ENCODE assay signal across 25 mouse cellular contexts in the genomic region with DNA sequence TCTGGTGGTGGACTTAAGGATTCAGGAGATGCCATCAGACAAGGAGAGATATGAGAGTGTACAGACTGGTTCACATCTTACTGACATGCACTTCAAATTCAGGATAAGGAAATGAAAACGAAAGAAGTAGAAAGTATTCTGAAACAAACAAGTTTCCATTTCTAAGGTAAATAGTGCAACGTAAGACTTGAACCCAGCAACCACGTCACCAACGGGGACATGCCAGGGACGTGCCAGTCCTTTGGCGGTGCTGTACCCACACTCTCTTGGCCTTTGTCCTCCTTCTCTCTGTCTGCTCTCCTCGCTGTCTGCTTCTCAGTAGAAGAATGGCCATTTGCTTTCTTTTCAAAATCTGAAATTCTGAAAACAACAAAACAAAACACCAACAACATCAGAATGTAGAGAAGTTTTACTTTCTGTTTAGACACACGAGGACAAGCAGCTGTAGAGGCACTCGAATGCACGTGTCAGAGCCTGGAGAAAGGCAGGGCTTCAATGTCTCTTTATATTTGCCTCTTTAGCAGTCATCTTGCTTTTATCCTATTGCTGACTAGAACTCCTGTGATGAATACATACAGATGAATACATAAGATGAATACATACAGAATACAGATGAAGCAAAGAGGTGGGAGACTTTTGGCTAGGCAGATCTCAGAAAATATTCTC. TPM values are rescaled to one million over a fixed set of nuclear protein-coding genes. Genes with fewer than 3 reads are reported as not detected.
DNase-seq lines count a peak whose midpoint lies in the region; ATAC-seq and TF ChIP-seq lines count a peak whose summit lies in the region.
"Had no signal": no experiment of that assay in that cellular context is flagged by ENCODE, and none has a peak within 500 bp of the region (broad histone marks: within the 10 kb centered on the region; RNA-seq: fewer than 3 reads in every experiment).

No protein-coding gene starts in this region.

- H3K9ac ChIP-seq in liver, adult 2 months (ENCODE audit: low read depth, low read length): no peak overlapping the region
- no peak overlapping the region for H3K9ac ChIP-seq in midbrain, embryonic 11.5 days (ENCODE audit: low read length)
- H3K9ac ChIP-seq in midbrain, embryonic 14.5 days (replicated peaks; ENCODE audit: low read length): no peak overlapping the region
- no peak overlapping the region for H3K9ac ChIP-seq in heart, embryonic 11.5 days (ENCODE audit: low read depth, low read length)
- H3K9ac ChIP-seq: forebrain, postnatal 0 days; heart, embryonic 15.5 days; limb, embryonic 12.5 days; liver, embryonic 12.5 days; liver, postnatal 0 days; stomach, embryonic 15.5 days had no signal

- 23% methylated on average over 10 of the region's 10 CpGs for WGBS in liver, adult 2 months
- WGBS in midbrain, embryonic 11.5 days: 91% methylated on average over 10 of the region's 10 CpGs
- WGBS in midbrain, embryonic 14.5 days: 73% methylated on average over 10 of the region's 10 CpGs
- WGBS in heart, embryonic 11.5 days (ENCODE audit: insufficient replicate concordance): 84% methylated on average over 10 of the region's 10 CpGs

- TF ChIP-seq POLR2A in liver, adult 2 months (IDR thresholded peaks at IDR 0.05; ENCODE audit: extremely low read depth, insufficient read depth, low read length): no peak

- peaks cover 64% of the 10 kb centered on the region for H3K36me3 ChIP-seq in liver, adult 2 months (ENCODE audit: control insufficient read depth, insufficient read depth, low read length)
- no peaks in the 10 kb centered on the region for H3K36me3 ChIP-seq in midbrain, embryonic 11.5 days (ENCODE audit: control insufficient read depth, insufficient read depth, low read length)
- H3K36me3 ChIP-seq in midbrain, embryonic 14.5 days (ENCODE audit: control insufficient read depth, insufficient read depth, low read length): no peaks in the 10 kb centered on the region
- H3K36me3 ChIP-seq in heart, embryonic 11.5 days (ENCODE audit: control insufficient read depth, insufficient read depth, low read length): no peaks in the 10 kb centered on the region
- H3K36me3 ChIP-seq: heart, embryonic 15.5 days; limb, embryonic 12.5 days; stomach, embryonic 15.5 days had no signal

- H3K4me1 ChIP-seq in liver, adult 2 months (ENCODE audit: control insufficient read depth, insufficient read depth, low read length): peaks cover 19% of the 10 kb centered on the region
- H3K4me1 ChIP-seq in midbrain, embryonic 11.5 days (ENCODE audit: control insufficient read depth, insufficient read depth, low read length): no peaks in the 10 kb centered on the region
- H3K4me1 ChIP-seq in midbrain, embryonic 14.5 days (ENCODE audit: control insufficient read depth, insufficient read depth, low read length): no peaks in the 10 kb centered on the region
- no peaks in the 10 kb centered on the region for H3K4me1 ChIP-seq in heart, embryonic 11.5 days (ENCODE audit: control insufficient read depth, insufficient read depth, low read length)
- H3K4me1 ChIP-seq: limb, embryonic 12.5 days had no signal

- peak; percentile 88 for DNase-seq in liver, adult 2 months (ENCODE audit: extremely low read depth, low read depth, low spot score)
- DNase-seq in liver: no peak
- DNase-seq in midbrain, embryonic 11.5 days (ENCODE audit: low spot score, missing footprints): peak; percentile 77
- DNase-seq in midbrain, embryonic 14.5 days: no peak
- DNase-seq in induced T-regulatory cell, adult 2 months (ENCODE audit: low read depth): peak; percentile 55
- DNase-seq in left cerebral cortex, adult 2 months (ENCODE audit: extremely low spot score in 1 of 2, low spot score in 2 of 2): no peak
- DNase-seq: adrenal gland, adult 2 months; adrenal gland, postnatal 36 days; cerebellum, adult 2 months; cerebellum, postnatal 14 days; forebrain, postnatal 0 days; kidney, adult 8-10 months; layer of hippocampus, postnatal 36 days; liver, postnatal 0 days had no signal

- H3K79me2 ChIP-seq in liver, adult 2 months (ENCODE audit: control insufficient read depth, insufficient read depth, low read length): no peaks in the 10 kb centered on the region; the same call in 1 of the 2 replicates

- peak overlapping the region; percentile 60 for H3K27ac ChIP-seq in liver, adult 2 months (replicated peaks; ENCODE audit: insufficient read depth, low read depth, low read length)
- no peak overlapping the region for H3K27ac ChIP-seq in midbrain, embryonic 11.5 days (ENCODE audit: low read depth, low read length)
- no peak overlapping the region for H3K27ac ChIP-seq in midbrain, embryonic 14.5 days (replicated peaks; ENCODE audit: low read depth, low read length)
- no peak overlapping the region for H3K27ac ChIP-seq in heart, embryonic 11.5 days (ENCODE audit: low read depth, low read length)
- no peak overlapping the region for H3K27ac ChIP-seq in left cerebral cortex, adult 2 months
- H3K27ac ChIP-seq: heart, embryonic 15.5 days; kidney, postnatal 0 days; limb, embryonic 12.5 days; liver, embryonic 12.5 days; stomach, embryonic 15.5 days had no signal

- intact Hi-C loops in left cerebral cortex, adult 2 months (cut with DNase I): no loop called here

- no peaks in the 10 kb centered on the region for H3K27me3 ChIP-seq in liver, adult 2 months (ENCODE audit: control insufficient read depth, insufficient read depth, low read length)
- H3K27me3 ChIP-seq in midbrain, embryonic 11.5 days (ENCODE audit: control insufficient read depth, insufficient read depth, low read length): no peaks in the 10 kb centered on the region
- H3K27me3 ChIP-seq in midbrain, embryonic 14.5 days (ENCODE audit: control insufficient read depth, insufficient read depth, low read length): no peaks in the 10 kb centered on the region
- H3K27me3 ChIP-seq in heart, embryonic 11.5 days (ENCODE audit: control insufficient read depth, insufficient read depth, low read length): no peaks in the 10 kb centered on the region
- H3K27me3 ChIP-seq: heart, embryonic 15.5 days; limb, embryonic 12.5 days; liver, embryonic 12.5 days; stomach, embryonic 15.5 days had no signal

- no peak for TF ChIP-seq CTCF in liver, adult 2 months (IDR thresholded peaks at IDR 0.05; ENCODE audit: low read depth, low read length)
- TF ChIP-seq CTCF in left cerebral cortex, adult 2 months (IDR thresholded peaks at IDR 0.05): no peak

- no peak overlapping the region for H3K4me2 ChIP-seq in midbrain, embryonic 11.5 days
- H3K4me2 ChIP-seq in midbrain, embryonic 14.5 days (ENCODE audit: low read length): no peak overlapping the region
- H3K4me2 ChIP-seq in heart, embryonic 11.5 days: no peak overlapping the region
- H3K4me2 ChIP-seq: heart, embryonic 15.5 days; limb, embryonic 12.5 days; liver, embryonic 12.5 days; stomach, embryonic 15.5 days had no signal

- no peak overlapping the region for H3K4me3 ChIP-seq in liver, adult 2 months (ENCODE audit: insufficient read depth, low read depth, low read length)
- H3K4me3 ChIP-seq in midbrain, embryonic 11.5 days (ENCODE audit: low read depth, low read length): no peak overlapping the region
- H3K4me3 ChIP-seq in midbrain, embryonic 14.5 days (replicated peaks; ENCODE audit: low read depth, low read length): no peak overlapping the region
- H3K4me3 ChIP-seq in heart, embryonic 11.5 days (ENCODE audit: low read depth, low read length): no peak overlapping the region
- H3K4me3 ChIP-seq in left cerebral cortex, adult 2 months: no peak overlapping the region
- H3K4me3 ChIP-seq: erythroblast, embryonic 14.5 days; heart, embryonic 15.5 days; limb, embryonic 12.5 days; liver, embryonic 12.5 days; stomach, embryonic 15.5 days had no signal

- H3K9me3 ChIP-seq in midbrain, embryonic 11.5 days (ENCODE audit: control insufficient read depth, low read length): no peaks in the 10 kb centered on the region
- no peaks in the 10 kb centered on the region for H3K9me3 ChIP-seq in midbrain, embryonic 14.5 days (ENCODE audit: control insufficient read depth, low read length)
- no peaks in the 10 kb centered on the region for H3K9me3 ChIP-seq in heart, embryonic 11.5 days (replicated peaks; ENCODE audit: control insufficient read depth, low read length)
- H3K9me3 ChIP-seq: heart, embryonic 15.5 days; limb, embryonic 12.5 days; liver, embryonic 12.5 days; stomach, embryonic 15.5 days had no signal

- ATAC-seq in midbrain, embryonic 11.5 days (ENCODE audit: low FRiP score): no peak
- ATAC-seq in midbrain, embryonic 14.5 days (ENCODE audit: low FRiP score, low TSS enrichment): no peak
- ATAC-seq in heart, embryonic 11.5 days (replicated peaks; ENCODE audit: insufficient number of reproducible peaks, low FRiP score, low TSS enrichment): no peak
- ATAC-seq: forebrain, postnatal 0 days; hindbrain, embryonic 16.5 days; intestine, embryonic 16.5 days; liver, embryonic 12.5 days; midbrain, embryonic 16.5 days had no signal

RNA-seq across cellular contexts. Expression of gene Mcm10, which starts 24.0 kb away (rescaled TPM):
- 36.0 and 53.8 TPM in 2 replicates for total RNA-seq in liver, adult 2 months (2014; rRNA removed)
- polyA plus RNA-seq in liver, adult 2 months (2012; rRNA removed): 11.9 and 21.8 TPM in 2 replicates
- polyA plus RNA-seq in midbrain, embryonic 11.5 days (2014; fragmentation: Nextera tagmentation; extraction: Ambion mirVana): 49.8 and 53.1 TPM in 2 replicates
- 2.8 and 6.5 TPM in 2 replicates for polyA plus RNA-seq in midbrain, embryonic 14.5 days (2014; fragmentation: Nextera tagmentation; extraction: Ambion mirVana)
- 21.4 and 23.2 TPM in 2 replicates for polyA plus RNA-seq in heart, embryonic 11.5 days (2014; fragmentation: Nextera tagmentation; extraction: Ambion mirVana)
- total RNA-seq in left cerebral cortex, adult 2 months (2021): 1 to 10 TPM in 1 of 2 experiments, under 1 TPM in 1; 0.72 to 1.2 TPM
- total RNA-seq: gastrocnemius, adult 8-10 months had no signal

RNA-seq across cellular contexts. Expression of gene Optn, which starts 27.3 kb away (rescaled TPM):
- 57.1 and 70.8 TPM in 2 replicates for total RNA-seq in liver, adult 2 months (2014; rRNA removed)
- polyA plus RNA-seq in liver, adult 2 months (2012; rRNA removed): 13.3 and 14.9 TPM in 2 replicates
- polyA plus RNA-seq in midbrain, embryonic 11.5 days (2014; fragmentation: Nextera tagmentation; extraction: Ambion mirVana): 4.3 and 5.2 TPM in 2 replicates
- polyA plus RNA-seq in midbrain, embryonic 14.5 days (2014; fragmentation: Nextera tagmentation; extraction: Ambion mirVana): 12.1 and 13.6 TPM in 2 replicates
- 13.6 and 14.3 TPM in 2 replicates for polyA plus RNA-seq in heart, embryonic 11.5 days (2014; fragmentation: Nextera tagmentation; extraction: Ambion mirVana)
- 10 to 100 TPM; 16.7 to 20.4 TPM for total RNA-seq in left cerebral cortex, adult 2 months (2021)

Comparison
In these comparisons a context has a peak if more than half of its experiments do, and no peak if none do; other contexts are left out.
1. DNase-seq: peak in liver, adult 2 months (single experiment), midbrain, embryonic 11.5 days (single experiment) and induced T-regulatory cell, adult 2 months (single experiment); none in liver (single experiment), midbrain, embryonic 14.5 days (single experiment) and left cerebral cortex, adult 2 months (0 of 2).